Mouse (Mus musculus): ENCODE results near the gene Pex10. TPM values are rescaled to one million over a fixed set of nuclear protein-coding genes. Genes with fewer than 3 reads are reported as not detected.

The Pex10 gene
- total RNA-seq, 2 experiments from 2014 or later, result 21.5 to 22.0 TPM

Other genes with a start within 250 kb of the Pex10 start
- 1 to 10 TPM; 3.1 to 3.3 TPM for gene Ttc34, start 229.6 kb upstream of the Pex10 start, total RNA-seq (2021)
- gene Mmel1, start 197.4 kb upstream of the Pex10 start, total RNA-seq (2021), result under 1 TPM; 0.20 to 0.25 TPM
- gene Fam213b, start 167.9 kb upstream of the Pex10 start, total RNA-seq (2021), result 10 to 100 TPM; 54.8 to 58.7 TPM
- 1 to 10 TPM in 1 of 2 experiments, under 1 TPM in 1; 0.94 to 1.2 TPM for gene Tnfrsf14, start 138.5 kb upstream of the Pex10 start, total RNA-seq (2021)
- 10 to 100 TPM; 15.5 to 25.8 TPM for gene Hes5, start 106.1 kb upstream of the Pex10 start, total RNA-seq (2021)
- gene Pank4, start 102.9 kb upstream of the Pex10 start, total RNA-seq (2021), result 10 to 100 TPM; 36.0 to 37.7 TPM
- 100 to 1,000 TPM in 1 of 2 experiments, 10 to 100 TPM in 1; 93.4 to 102 TPM for gene Plch2, start 10.2 kb upstream of the Pex10 start, total RNA-seq (2021)
- gene Rer1, start 19.4 kb downstream of the Pex10 start, total RNA-seq (2021), result 10 to 100 TPM; 63.4 to 65.5 TPM
- 10 to 100 TPM in 1 of 2 experiments, 1 to 10 TPM in 1; 9.3 to 11.3 TPM for gene Morn1, start 19.6 kb downstream of the Pex10 start, total RNA-seq (2021)
- gene Ski, start 155.6 kb downstream of the Pex10 start, total RNA-seq (2021), result 100 to 1,000 TPM; 136 to 138 TPM
- gene Faap20, start 182.8 kb downstream of the Pex10 start, total RNA-seq (2021), result 10 to 100 TPM; 27.5 to 31.8 TPM